Mouse (Mus musculus) left cerebral cortex, postnatal 14 days (tissue): ENCODE data around the gene Pxk. TPM values are rescaled to one million over a fixed set of nuclear protein-coding genes. Genes with fewer than 3 reads are reported as not detected.
"Not testable (repeated sequence)": the region's sequence is repeated elsewhere in the genome, so short reads cannot be mapped to it uniquely, and the experiment has no call there.

Source experiments
- DNase-seq, 2 experiments: peaks; one replicate each; pipeline ENCODE4 v3.0.0; 2021 to 2022; ENCODE audit warnings: low spot score in 2 of 2, mixed read lengths in 1 of 2
- intact Hi-C: fragments of 180-260 bp; cut with DNase I; formaldehyde crosslinking; loops from one replicate; pipeline ENCODE4 v1.15.1; 2025
- total RNA-seq, 2 experiments: library from RNA; stranded (reverse); gene quantifications; 2 replicates each; pipeline ENCODE4 v1.2.3; 2021

The Pxk gene
- total RNA-seq, 2 experiments from 2014 or later, result 29.5 to 29.6 TPM

GRCm38 (mm10) chr14:8134234-8134633 is 36.2 kb downstream of the Pxk start:
- intact Hi-C loops, result loop anchor here (2.0 kb wide), 1 partner anchor 17 kb away; no protein-coding TSS in a partner anchor
- no peak for DNase-seq

GRCm38 (mm10) chr14:8135130-8135529 is 37.1 kb downstream of the Pxk start:
- peak; percentile 41 to 62 for DNase-seq

DNA sequence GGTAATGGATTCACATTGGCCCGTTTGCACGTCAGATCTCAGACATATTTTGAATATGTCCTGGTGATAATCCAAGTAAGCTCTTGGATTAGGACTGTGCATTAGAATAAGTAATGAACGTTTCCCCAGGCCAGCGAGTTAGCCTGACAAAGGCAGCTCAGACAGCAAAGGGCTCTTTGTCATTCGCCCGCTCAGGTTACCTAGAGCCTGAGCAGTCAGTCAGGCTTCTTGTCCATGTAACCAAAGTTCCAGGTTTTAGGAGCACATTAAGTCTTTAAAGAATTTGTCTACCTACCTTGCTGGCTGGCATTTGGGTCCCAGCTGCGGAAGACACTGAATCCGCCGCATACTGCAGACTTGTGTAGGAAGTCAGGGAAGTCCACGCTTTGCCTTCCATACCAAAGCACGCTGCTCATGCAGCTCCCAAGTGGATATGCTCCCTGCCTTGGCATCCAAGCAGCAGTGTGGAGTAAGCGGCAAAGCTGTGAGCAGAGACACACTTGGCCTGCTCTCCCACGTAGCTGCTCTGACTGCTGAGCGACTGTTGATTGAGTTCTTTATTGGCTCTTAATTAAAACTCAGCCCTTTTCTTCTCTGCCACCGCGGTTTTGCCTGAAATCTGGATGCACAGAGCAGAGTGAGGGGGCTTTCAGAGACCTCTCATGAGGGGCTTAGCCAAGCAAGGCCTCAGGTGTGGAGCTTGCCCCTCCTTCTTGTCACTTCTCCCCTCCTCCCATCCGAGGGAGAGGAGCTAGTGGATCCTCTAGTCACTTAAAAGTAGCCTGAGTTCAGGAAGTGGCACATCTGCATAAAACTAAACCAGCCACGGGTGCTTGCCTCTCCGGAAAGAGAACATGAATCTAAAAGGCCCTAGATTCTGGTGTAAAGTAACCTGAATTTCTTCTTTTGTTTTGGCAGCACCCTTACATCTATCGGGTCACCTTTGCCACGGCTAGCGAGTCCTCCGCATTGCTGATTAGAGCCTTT is 42.0 kb downstream of the Pxk start:
- DNase-seq, result no peak
- intact Hi-C loops, result loop anchor here (5.0 kb wide), 1 partner anchor 43 kb away; the partner anchor contains the start of gene Pxk

More at GRCm38 (mm10) chr14:8135130-8135529, 37.1 kb downstream of the Pxk start:
- intact Hi-C loops, result loop anchor here (2.0 kb wide), 1 partner anchor 18 kb away; no protein-coding TSS in a partner anchor

DNA sequence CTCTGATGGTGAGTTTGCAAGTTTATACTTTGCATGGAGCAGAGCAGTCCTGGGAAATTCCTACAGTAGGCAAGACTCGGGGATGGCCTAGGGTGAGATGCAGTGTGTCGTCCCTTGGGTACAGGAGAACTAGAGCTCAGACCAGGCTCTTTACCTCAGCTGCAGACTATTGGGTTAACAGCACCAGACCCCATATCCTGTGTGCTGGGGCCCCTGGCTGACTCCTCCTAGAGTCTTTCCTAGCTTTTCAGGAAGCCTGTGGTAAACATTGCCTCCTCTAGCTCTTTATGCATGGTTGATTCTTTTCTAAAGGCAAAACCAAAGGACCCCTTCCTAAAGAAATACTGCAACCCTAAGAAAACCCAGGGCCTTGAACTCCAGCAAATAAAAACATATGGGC is 43.1 kb downstream of the Pxk start:
- no peak for DNase-seq
- intact Hi-C loops, result loop anchor here (5.0 kb wide), 1 partner anchor 44 kb away; the partner anchor contains the start of gene Pxk

- DNase-seq, result no peak
- intact Hi-C loops, result no loop called here
Observed at GRCm38 (mm10) chr14:8145594-8146558, 47.9 kb downstream of the Pxk start.

DNA sequence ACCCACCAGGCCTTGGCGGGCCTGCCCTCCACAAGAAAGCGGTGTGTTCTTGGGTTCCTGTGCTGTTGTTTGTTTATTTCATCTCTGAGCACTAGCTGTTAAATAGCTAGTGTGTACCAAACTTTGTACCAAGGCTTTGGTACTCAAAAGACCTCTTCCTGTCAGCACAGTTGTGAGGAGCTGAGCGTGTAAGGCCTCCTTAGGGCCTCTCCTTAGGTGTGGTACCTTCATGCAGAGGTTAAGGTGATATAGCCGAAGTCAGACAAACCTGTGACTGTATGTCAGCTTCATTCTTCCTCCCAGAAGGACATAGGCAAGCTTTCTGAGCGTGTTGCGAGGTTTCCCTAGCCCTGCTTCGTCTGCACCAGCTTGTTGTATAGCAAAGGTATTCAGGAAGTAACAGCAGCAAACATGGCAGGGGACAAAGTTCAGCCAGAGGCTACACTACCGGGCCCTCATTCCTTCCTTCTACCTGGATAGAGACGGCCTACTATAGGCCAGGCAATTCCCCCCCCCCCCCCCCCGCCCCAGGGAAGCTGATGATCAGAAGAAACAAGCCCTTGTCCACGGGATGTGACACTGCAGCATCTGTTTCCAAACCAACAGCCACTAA is 48.7 kb downstream of the Pxk start:
- intact Hi-C loops, result no loop called here
- DNase-seq, result no peak

- peak in 1 of 2 experiments; percentile 58 for DNase-seq
- intact Hi-C loops, result no loop called here
Observed at GRCm38 (mm10) chr14:8148842-8149241, 50.8 kb downstream of the Pxk start.

GRCm38 (mm10) chr14:8151757-8152156 is 53.7 kb downstream of the Pxk start:
- no peak for DNase-seq
- intact Hi-C loops, result loop anchor here (10.0 kb wide), 1 partner anchor 187 kb away; no protein-coding TSS in a partner anchor

DNA sequence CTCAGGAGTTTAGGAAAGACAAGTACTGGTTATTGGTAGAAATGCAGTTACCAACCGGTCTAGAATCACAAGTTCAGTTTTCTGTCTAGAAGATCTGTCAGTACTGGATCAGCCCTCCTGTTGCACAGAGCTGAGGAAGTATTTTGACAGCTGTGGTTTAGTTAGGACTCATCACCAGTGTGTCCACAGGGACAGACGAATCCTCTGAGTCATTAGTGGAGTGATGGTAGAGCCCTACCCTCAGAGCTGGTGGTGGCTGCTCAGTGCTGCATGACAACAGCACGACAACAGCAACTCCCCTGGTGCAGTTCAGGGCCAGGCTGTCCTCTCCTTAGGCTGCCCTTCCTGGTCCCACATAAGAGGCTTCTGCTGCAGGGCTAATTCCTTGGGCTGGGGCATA is 56.1 kb downstream of the Pxk start:
- DNase-seq, result no peak
- intact Hi-C loops, result loop anchor here (10.0 kb wide), 1 partner anchor 189 kb away; no protein-coding TSS in a partner anchor

DNA sequence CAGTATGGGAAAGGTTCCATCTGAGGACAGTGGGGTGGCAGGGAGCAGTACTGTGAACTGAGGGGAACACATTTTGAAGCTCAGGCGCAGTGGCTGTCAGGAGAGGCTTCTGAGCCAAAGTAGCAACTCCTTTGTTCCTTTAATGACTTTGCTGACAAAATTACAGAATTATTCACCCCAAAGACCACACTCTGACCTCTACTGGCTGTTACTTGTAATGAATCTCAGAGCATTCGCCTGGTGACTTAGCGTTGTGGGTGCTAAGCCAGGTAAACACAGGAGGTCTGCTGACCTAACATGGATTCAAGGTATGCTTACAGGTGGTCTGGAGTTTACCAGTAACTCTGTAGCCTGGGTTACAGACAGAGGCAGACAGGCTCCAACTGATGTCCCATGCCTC is 58.9 kb downstream of the Pxk start:
- DNase-seq, result no peak
- intact Hi-C loops, result loop anchor here (5.0 to 10.0 kb wide), 2 partner anchors 65 to 192 kb away; no protein-coding TSS in a partner anchor

GRCm38 (mm10) chr14:8158721-8159120 is 60.7 kb downstream of the Pxk start:
- no peak for DNase-seq
- intact Hi-C loops, result loop anchor here (5.0 to 10.0 kb wide), 2 partner anchors 66 to 194 kb away; no protein-coding TSS in a partner anchor

- no peak for DNase-seq
- intact Hi-C loops, result loop anchor here (5.0 to 10.0 kb wide), 2 partner anchors 67 to 194 kb away; no protein-coding TSS in a partner anchor
Observed at GRCm38 (mm10) chr14:8159141-8159540, 61.1 kb downstream of the Pxk start.

- intact Hi-C loops, result no loop called here
- no peak for DNase-seq
Observed at GRCm38 (mm10) chr14:8161777-8162176, 63.8 kb downstream of the Pxk start.

GRCm38 (mm10) chr14:8164463-8164862 is 66.5 kb downstream of the Pxk start:
- DNase-seq, result no peak
- intact Hi-C loops, result no loop called here

GRCm38 (mm10) chr14:8172507-8173410 is 74.7 kb downstream of the Pxk start, which contains the start of gene Pdhb:
Gene Pdhb (minus strand): TSS chr14:8173025.
- intact Hi-C loops, result loop anchor here (2.0 to 5.0 kb wide), 2 partner anchors 42 to 80 kb away; partner anchors contain the start of gene Kctd6
- DNase-seq, result peak; percentile 99 to 100

- intact Hi-C loops, result loop anchor here (2.0 to 5.0 kb wide), 2 partner anchors 41 to 81 kb away; partner anchors contain the start of gene Kctd6
- not testable (repeated sequence) for DNase-seq
Observed at GRCm38 (mm10) chr14:8173542-8174250, 75.7 kb downstream of the Pxk start.

DNA sequence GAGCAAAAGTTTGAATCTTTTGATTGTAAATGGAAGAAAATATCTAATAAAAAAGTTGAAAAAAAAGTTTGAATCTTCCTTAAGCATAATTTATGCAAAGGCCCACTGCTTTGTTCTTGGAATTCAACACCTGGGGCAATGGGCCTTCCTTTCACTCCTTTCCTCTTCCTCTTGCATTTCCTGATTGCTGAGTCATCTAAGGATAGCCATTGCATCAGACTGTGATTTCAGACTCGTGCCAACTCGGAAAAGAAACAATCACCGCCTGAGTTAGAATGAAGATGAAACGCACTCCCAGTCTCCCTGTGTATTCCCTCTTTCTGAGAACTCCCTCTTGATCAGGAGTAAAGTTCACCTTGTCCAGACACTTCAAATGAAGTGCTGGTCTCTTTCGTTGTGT is 76.6 kb downstream of the Pxk start:
- no peak for DNase-seq
- intact Hi-C loops, result loop anchor here (5.0 kb wide), 1 partner anchor 82 kb away; no protein-coding TSS in a partner anchor
